Mouse (Mus musculus) E14TG2a.4 (cell line): ENCODE results near the gene Shd.

Experiments
- CTCF ChIP-seq: conservative IDR thresholded peaks from 2 replicates; pipeline ENCODE4 v1.5.1; 2014; ENCODE audit warnings: low read length
- NANOG ChIP-seq: IDR thresholded peaks from 2 replicates; pipeline ENCODE4 v1.6.1; 2014; ENCODE audit warnings: borderline replicate concordance, low read length, mixed read lengths
- POU5F1 ChIP-seq: IDR thresholded peaks from 2 replicates; pipeline ENCODE4 v1.6.1; 2014; ENCODE audit warnings: low read length, borderline replicate concordance

DNA sequence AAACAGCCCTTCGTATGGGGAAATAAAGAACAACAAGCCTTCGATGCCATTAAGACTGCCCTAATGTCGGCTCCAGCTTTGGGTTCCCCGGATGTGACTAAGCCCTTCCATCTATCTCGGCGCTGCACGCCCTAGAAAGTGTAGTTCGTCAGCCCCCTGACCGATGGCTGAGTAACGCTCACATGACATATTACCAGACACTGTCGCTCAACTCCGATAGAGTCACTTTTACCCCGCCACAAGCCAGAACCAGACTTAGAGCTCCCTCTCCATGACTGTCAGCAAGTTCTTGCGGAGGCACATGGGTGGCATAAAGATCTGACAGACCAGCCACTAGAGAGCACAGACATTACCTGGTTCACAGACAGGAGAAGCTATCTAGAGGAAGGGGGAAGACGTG lies 37.1 kb upstream of the Shd start:
- no peak for TF ChIP-seq CTCF
- TF ChIP-seq NANOG, result no peak
- TF ChIP-seq POU5F1, result no peak
